ENCODE assay signal across 9 mouse cellular contexts in genomic region chr15:77213829-77214228, GRCm38 (mm10).
DNase-seq lines count a peak whose midpoint lies in the region; ATAC-seq and TF ChIP-seq lines count a peak whose summit lies in the region.
"Had no signal": no experiment of that assay in that cellular context is flagged by ENCODE, and none has a peak within 500 bp of the region (broad histone marks: within the 10 kb centered on the region; RNA-seq: fewer than 3 reads in every experiment).

No protein-coding gene starts in this region.

- peak; percentile 69 for DNase-seq in kidney, adult 2 months
- no peak for DNase-seq in kidney, postnatal 4 days
- peak; percentile 64 for DNase-seq in skeletal muscle tissue, adult 2 months (ENCODE audit: low read depth, low spot score)
- DNase-seq in spleen, adult 12 weeks (ENCODE audit: low spot score) = no peak
- no peak for DNase-seq in thymus, postnatal 36 days
- DNase-seq: right cerebral cortex, adult 18-20 months had no signal

- WGBS in kidney, adult 2 months = 55% methylated on average over 5 of the region's 5 CpGs
- WGBS in embryonic facial prominence, embryonic 13.5 days = 20% methylated on average over 5 of the region's 5 CpGs
- 30% methylated on average over 5 of the region's 5 CpGs for WGBS in kidney, embryonic 14.5 days

- H3K4me2 ChIP-seq in embryonic facial prominence, embryonic 13.5 days = peak overlapping the region; percentile 47
- H3K4me2 ChIP-seq in kidney, embryonic 14.5 days (replicated peaks; ENCODE audit: low read depth, low read length) = no peak overlapping the region
- H3K4me2 ChIP-seq: midbrain, embryonic 12.5 days had no signal

- TF ChIP-seq POLR2A in kidney, adult 2 months (IDR thresholded peaks at IDR 0.05; ENCODE audit: low read depth, low read length) = no peak

- peaks cover 11% of the 10 kb centered on the region for H3K4me1 ChIP-seq in kidney, adult 2 months (ENCODE audit: control insufficient read depth, insufficient read depth, low read length)
- H3K4me1 ChIP-seq in embryonic facial prominence, embryonic 13.5 days = peaks cover 73% of the 10 kb centered on the region
- H3K4me1 ChIP-seq in kidney, embryonic 14.5 days (ENCODE audit: control insufficient read depth, insufficient read depth, low read length) = peaks cover 32% of the 10 kb centered on the region

- no peak for ATAC-seq in embryonic facial prominence, embryonic 13.5 days (ENCODE audit: insufficient number of reproducible peaks, insufficient read depth, low FRiP score, low TSS enrichment, low read depth)
- no peak for ATAC-seq in kidney, embryonic 14.5 days (ENCODE audit: low FRiP score, low TSS enrichment)

- H3K36me3 ChIP-seq in kidney, adult 2 months (ENCODE audit: control insufficient read depth, insufficient read depth, low read length) = no peaks in the 10 kb centered on the region
- no peaks in the 10 kb centered on the region for H3K36me3 ChIP-seq in embryonic facial prominence, embryonic 13.5 days
- H3K36me3 ChIP-seq in kidney, embryonic 14.5 days (ENCODE audit: control insufficient read depth, insufficient read depth, low read length) = no peaks in the 10 kb centered on the region
- H3K36me3 ChIP-seq: midbrain, embryonic 12.5 days had no signal

- H3K9me3 ChIP-seq in embryonic facial prominence, embryonic 13.5 days = no peaks in the 10 kb centered on the region
- H3K9me3 ChIP-seq in kidney, embryonic 14.5 days (ENCODE audit: control insufficient read depth, low read length) = no peaks in the 10 kb centered on the region
- H3K9me3 ChIP-seq: midbrain, embryonic 12.5 days had no signal

- H3K27ac ChIP-seq in kidney, adult 2 months (ENCODE audit: insufficient read depth, low read depth, low read length) = peak overlapping the region; percentile 17
- peak overlapping the region; percentile 91 for H3K27ac ChIP-seq in embryonic facial prominence, embryonic 13.5 days
- peak overlapping the region; percentile 81; the same call in 1 of the 2 replicates for H3K27ac ChIP-seq in kidney, embryonic 14.5 days (ENCODE audit: low read depth, low read length)
- H3K27ac ChIP-seq: midbrain, embryonic 12.5 days had no signal

- peak overlapping the region; percentile 40; the same call in 1 of the 2 replicates for H3K9ac ChIP-seq in embryonic facial prominence, embryonic 13.5 days
- H3K9ac ChIP-seq in kidney, embryonic 14.5 days (ENCODE audit: low read depth, low read length) = 0 out of 2 replicates have a peak overlapping the region, but pooled peaks have one; percentile 18
- H3K9ac ChIP-seq: midbrain, embryonic 12.5 days had no signal

- no peaks in the 10 kb centered on the region for H3K27me3 ChIP-seq in kidney, adult 2 months (replicated peaks; ENCODE audit: control insufficient read depth, insufficient read depth, low read length)
- no peaks in the 10 kb centered on the region for H3K27me3 ChIP-seq in embryonic facial prominence, embryonic 13.5 days
- H3K27me3 ChIP-seq in kidney, embryonic 14.5 days (ENCODE audit: control insufficient read depth, insufficient read depth, low read length) = no peaks in the 10 kb centered on the region
- H3K27me3 ChIP-seq: midbrain, embryonic 12.5 days had no signal

- no peak overlapping the region for H3K4me3 ChIP-seq in kidney, adult 2 months (ENCODE audit: insufficient read depth, low read depth, low read length)
- no peak overlapping the region for H3K4me3 ChIP-seq in embryonic facial prominence, embryonic 13.5 days
- H3K4me3 ChIP-seq in kidney, embryonic 14.5 days (ENCODE audit: low read length) = no peak overlapping the region
- H3K4me3 ChIP-seq: midbrain, embryonic 12.5 days had no signal

- TF ChIP-seq CTCF in kidney, adult 2 months (conservative IDR thresholded peaks at IDR 0.05; ENCODE audit: insufficient read depth, insufficient read length, low read depth, low read length) = no peak

Comparison
In these comparisons a context has a peak if more than half of its experiments do, and no peak if none do; other contexts are left out.
1. DNase-seq: peak in kidney, adult 2 months (single experiment) and skeletal muscle tissue, adult 2 months (single experiment); none in kidney, postnatal 4 days (0 of 2), spleen, adult 12 weeks (single experiment) and thymus, postnatal 36 days (0 of 2).
2. H3K27ac ChIP-seq: peak in every context shown above with its lines; median percentile 91 in embryonic facial prominence, embryonic 13.5 days; 81 in kidney, embryonic 14.5 days; 17 in kidney, adult 2 months.